Mouse (Mus musculus) ES-E14 (cell line): ENCODE results near the gene Rmnd5b.

ENCODE experiments used
- CHD2 ChIP-seq: IDR thresholded peaks from 2 replicates; pipeline ENCODE4 v1.6.1; 2014; ENCODE audit warnings: mild to moderate bottlenecking, low read depth, low read length, inconsistent platforms
- HCFC1 ChIP-seq: IDR thresholded peaks from 2 replicates; pipeline ENCODE4 v1.6.1; 2012; ENCODE audit warnings: low read length, inconsistent platforms, borderline replicate concordance; ENCODE audit not compliant: insufficient read depth
- MAFK ChIP-seq: IDR thresholded peaks from 2 replicates; pipeline ENCODE4 v1.6.1; 2014; ENCODE audit warnings: mild to moderate bottlenecking, low read depth, low read length, inconsistent platforms; ENCODE audit not compliant: insufficient read depth
- ZC3H11A ChIP-seq: IDR thresholded peaks from 2 replicates; pipeline ENCODE4 v1.6.1; 2012; ENCODE audit warnings: low read depth, mild to moderate bottlenecking, inconsistent platforms, low read length, borderline replicate concordance
- ZNF384 ChIP-seq: IDR thresholded peaks from 2 replicates; pipeline ENCODE4 v1.6.1; 2012; ENCODE audit warnings: low read depth, low read length, inconsistent platforms

- no peak for TF ChIP-seq HCFC1
- TF ChIP-seq ZC3H11A = no peak
- no peak for TF ChIP-seq CHD2
- TF ChIP-seq MAFK = no peak
- TF ChIP-seq ZNF384 = no peak
Observed at GRCm38 (mm10) chr11:51679466-51679865, 43.8 kb upstream of the Rmnd5b start.
